In the genomic region with DNA sequence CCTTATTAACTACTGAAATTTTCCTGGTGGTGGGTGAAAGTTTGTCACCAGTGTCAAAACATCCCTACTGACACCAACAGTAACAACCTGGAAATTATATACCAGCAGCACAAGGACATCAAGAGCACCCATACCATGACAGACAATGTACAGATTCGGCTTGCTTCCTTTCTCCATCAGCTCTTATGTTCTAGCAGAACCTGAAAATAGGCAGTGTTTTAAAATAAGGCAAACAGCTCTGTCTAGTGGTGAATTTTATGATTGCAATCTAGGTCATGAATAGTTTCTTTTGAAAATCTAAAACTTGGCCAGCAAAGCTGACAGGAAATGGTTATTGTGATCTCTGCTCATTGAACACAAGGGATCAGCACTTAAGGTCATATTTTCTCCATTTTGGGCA, we compare ENCODE assay signal across 11 mouse cellular contexts.
DNase-seq lines count a peak whose midpoint lies in the region; ATAC-seq lines count a peak whose summit lies in the region.
"Had no signal": no experiment of that assay in that cellular context is flagged by ENCODE, and none has a peak within 500 bp of the region (broad histone marks: within the 10 kb centered on the region; RNA-seq: fewer than 3 reads in every experiment).

No protein-coding gene starts in this region.

- no peak overlapping the region for H3K9ac ChIP-seq in limb, embryonic 13.5 days
- H3K9ac ChIP-seq in midbrain, embryonic 15.5 days: no peak overlapping the region
- H3K9ac ChIP-seq: heart, embryonic 13.5 days; stomach, embryonic 15.5 days had no signal

- H3K27ac ChIP-seq in limb, embryonic 13.5 days: no peak overlapping the region
- no peak overlapping the region for H3K27ac ChIP-seq in limb, embryonic 10.5 days
- no peak overlapping the region for H3K27ac ChIP-seq in midbrain, embryonic 15.5 days
- H3K27ac ChIP-seq: heart, embryonic 13.5 days; stomach, embryonic 15.5 days had no signal

- H3K36me3 ChIP-seq in limb, embryonic 13.5 days: no peaks in the 10 kb centered on the region
- H3K36me3 ChIP-seq in limb, embryonic 10.5 days: no peaks in the 10 kb centered on the region
- H3K36me3 ChIP-seq in midbrain, embryonic 15.5 days (replicated peaks): no peaks in the 10 kb centered on the region
- H3K36me3 ChIP-seq: heart, embryonic 13.5 days; stomach, embryonic 15.5 days had no signal

- no peaks in the 10 kb centered on the region for H3K27me3 ChIP-seq in limb, embryonic 13.5 days
- no peaks in the 10 kb centered on the region for H3K27me3 ChIP-seq in limb, embryonic 10.5 days (ENCODE audit: low read depth, poor library complexity, severe bottlenecking)
- H3K27me3 ChIP-seq in midbrain, embryonic 15.5 days (replicated peaks): no peaks in the 10 kb centered on the region
- H3K27me3 ChIP-seq: heart, embryonic 13.5 days; stomach, embryonic 15.5 days had no signal

- WGBS in limb, embryonic 13.5 days: 33% methylated on average over 1 of the region's 1 CpGs
- 81% methylated on average over 1 of the region's 1 CpGs for WGBS in limb, embryonic 10.5 days
- 12% methylated on average over 1 of the region's 1 CpGs for WGBS in midbrain, embryonic 15.5 days

- H3K4me2 ChIP-seq in limb, embryonic 13.5 days (replicated peaks): no peak overlapping the region
- no peak overlapping the region for H3K4me2 ChIP-seq in midbrain, embryonic 15.5 days
- H3K4me2 ChIP-seq: heart, embryonic 13.5 days; stomach, embryonic 15.5 days had no signal

- H3K4me3 ChIP-seq in limb, embryonic 13.5 days: no peak overlapping the region
- H3K4me3 ChIP-seq in limb, embryonic 10.5 days: no peak overlapping the region
- H3K4me3 ChIP-seq in midbrain, embryonic 15.5 days: no peak overlapping the region
- H3K4me3 ChIP-seq: heart, embryonic 13.5 days; stomach, embryonic 15.5 days had no signal

- peak; percentile 85 for ATAC-seq in frontal cortex, adult (ENCODE audit: low TSS enrichment)
- 0 out of 2 replicates have a peak, but pooled peaks have one; percentile 54 for ATAC-seq in limb, embryonic 13.5 days (ENCODE audit: low FRiP score, low read depth)
- 0 out of 2 replicates have a peak, but pooled peaks have one; percentile 39 for ATAC-seq in common myeloid progenitor, adult 5-6 weeks (replicated peaks; ENCODE audit: low read depth, poor library complexity, severe bottlenecking)
- peak; percentile 85 for ATAC-seq in midbrain, embryonic 15.5 days (replicated peaks)
- ATAC-seq: CD4-positive, CD25-positive, alpha-beta regulatory T cell, adult 4 months had no signal

- H3K9me3 ChIP-seq in limb, embryonic 13.5 days: no peaks in the 10 kb centered on the region
- no peaks in the 10 kb centered on the region for H3K9me3 ChIP-seq in limb, embryonic 10.5 days (replicated peaks)
- no peaks in the 10 kb centered on the region for H3K9me3 ChIP-seq in midbrain, embryonic 15.5 days
- H3K9me3 ChIP-seq: heart, embryonic 13.5 days; stomach, embryonic 15.5 days had no signal

- no peaks in the 10 kb centered on the region for H3K4me1 ChIP-seq in limb, embryonic 13.5 days
- no peaks in the 10 kb centered on the region for H3K4me1 ChIP-seq in limb, embryonic 10.5 days
- H3K4me1 ChIP-seq in midbrain, embryonic 15.5 days: no peaks in the 10 kb centered on the region
- H3K4me1 ChIP-seq: heart, embryonic 13.5 days; stomach, embryonic 15.5 days had no signal

- DNase-seq in frontal cortex, postnatal 25 days (ENCODE audit: low spot score in 2 of 2): no peak
- DNase-seq in limb, embryonic 10.5 days (ENCODE audit: low spot score): no peak
- DNase-seq in testis, postnatal 14 days (ENCODE audit: low spot score): no peak
- no peak for DNase-seq in adrenal gland, adult 8-10 months
